Mouse (Mus musculus): Measurements from ENCODE around the gene Tbc1d23. TPM values are rescaled to one million over a fixed set of nuclear protein-coding genes. Genes with fewer than 3 reads are reported as not detected.
"Not testable (repeated sequence)": the region's sequence is repeated elsewhere in the genome, so short reads cannot be mapped to it uniquely, and the experiment has no call there.

Tbc1d23 gene
- total RNA-seq, 2 experiments from 2014 or later, result 45.8 to 46.8 TPM

GRCm38 (mm10) chr16:57231937-57232310 is 620 bp upstream of the Tbc1d23 start:
- DNase-seq (ENCODE audit: extremely low spot score in 1 of 2, low spot score in 2 of 2); intact Hi-C loops (cut with DNase I): not testable (repeated sequence)

GRCm38 (mm10) chr16:57226444-57226843 is 4.9 kb downstream of the Tbc1d23 start:
- no peak for DNase-seq (ENCODE audit: extremely low spot score in 1 of 2, low spot score in 2 of 2)

GRCm38 (mm10) chr16:57220361-57220760 is 10.9 kb downstream of the Tbc1d23 start:
- intact Hi-C loops (cut with DNase I), result no loop called here
- DNase-seq (ENCODE audit: extremely low spot score in 1 of 2, low spot score in 2 of 2), result no peak

More at GRCm38 (mm10) chr16:57226444-57226843, 4.9 kb downstream of the Tbc1d23 start:
- intact Hi-C loops (cut with DNase I), result no loop called here

GRCm38 (mm10) chr16:57215957-57216356 is 15.3 kb downstream of the Tbc1d23 start:
- no peak for DNase-seq (ENCODE audit: extremely low spot score in 1 of 2, low spot score in 2 of 2)
- intact Hi-C loops (cut with DNase I), result no loop called here

GRCm38 (mm10) chr16:57211037-57211436 is 20.3 kb downstream of the Tbc1d23 start:
- no peak for DNase-seq (ENCODE audit: extremely low spot score in 1 of 2, low spot score in 2 of 2)
- intact Hi-C loops (cut with DNase I), result no loop called here

GRCm38 (mm10) chr16:57208342-57208741 is 23.0 kb downstream of the Tbc1d23 start:
- DNase-seq (ENCODE audit: extremely low spot score in 1 of 2, low spot score in 2 of 2), result no peak
- intact Hi-C loops (cut with DNase I), result no loop called here

GRCm38 (mm10) chr16:57197281-57197680 is 34.0 kb downstream of the Tbc1d23 start:
- intact Hi-C loops (cut with DNase I), result no loop called here
- DNase-seq (ENCODE audit: extremely low spot score in 1 of 2, low spot score in 2 of 2), result peak in 1 of 2 experiments; percentile 36

GRCm38 (mm10) chr16:57196590-57196989 is 34.7 kb downstream of the Tbc1d23 start:
- no peak for DNase-seq (ENCODE audit: extremely low spot score in 1 of 2, low spot score in 2 of 2)
- intact Hi-C loops (cut with DNase I), result no loop called here

GRCm38 (mm10) chr16:57191214-57191613 is 40.1 kb downstream of the Tbc1d23 start:
- DNase-seq (ENCODE audit: extremely low spot score in 1 of 2, low spot score in 2 of 2), result no peak
- intact Hi-C loops (cut with DNase I), result no loop called here

- intact Hi-C loops (cut with DNase I), result no loop called here
- DNase-seq (ENCODE audit: extremely low spot score in 1 of 2, low spot score in 2 of 2), result no peak
Observed at GRCm38 (mm10) chr16:57190390-57190789, 40.9 kb downstream of the Tbc1d23 start.

- intact Hi-C loops (cut with DNase I), result no loop called here
- DNase-seq (ENCODE audit: extremely low spot score in 1 of 2, low spot score in 2 of 2), result no peak
Observed at GRCm38 (mm10) chr16:57189493-57189892, 41.8 kb downstream of the Tbc1d23 start.

GRCm38 (mm10) chr16:57186618-57187017 is 44.7 kb downstream of the Tbc1d23 start:
- intact Hi-C loops (cut with DNase I), result no loop called here

GRCm38 (mm10) chr16:57182037-57182436 is 49.3 kb downstream of the Tbc1d23 start:
- intact Hi-C loops (cut with DNase I), result no loop called here
- no peak for DNase-seq (ENCODE audit: extremely low spot score in 1 of 2, low spot score in 2 of 2)

More at GRCm38 (mm10) chr16:57186618-57187017, 44.7 kb downstream of the Tbc1d23 start:
- no peak for DNase-seq (ENCODE audit: extremely low spot score in 1 of 2, low spot score in 2 of 2)

- peak; percentile 42 to 66 for DNase-seq (ENCODE audit: extremely low spot score in 1 of 2, low spot score in 2 of 2)
Observed at GRCm38 (mm10) chr16:57181180-57181579, 50.1 kb downstream of the Tbc1d23 start.

GRCm38 (mm10) chr16:57177664-57178063 is 53.6 kb downstream of the Tbc1d23 start:
- no peak for DNase-seq (ENCODE audit: extremely low spot score in 1 of 2, low spot score in 2 of 2)
- intact Hi-C loops (cut with DNase I), result no loop called here

More at GRCm38 (mm10) chr16:57181180-57181579, 50.1 kb downstream of the Tbc1d23 start:
- intact Hi-C loops (cut with DNase I), result no loop called here

GRCm38 (mm10) chr16:57177254-57177653 is 54.0 kb downstream of the Tbc1d23 start:
- intact Hi-C loops (cut with DNase I), result no loop called here
- DNase-seq (ENCODE audit: extremely low spot score in 1 of 2, low spot score in 2 of 2), result no peak

- intact Hi-C loops (cut with DNase I), result no loop called here
- DNase-seq (ENCODE audit: extremely low spot score in 1 of 2, low spot score in 2 of 2), result no peak
Observed at GRCm38 (mm10) chr16:57176276-57176675, 55.0 kb downstream of the Tbc1d23 start.

- intact Hi-C loops (cut with DNase I), result no loop called here
- DNase-seq (ENCODE audit: extremely low spot score in 1 of 2, low spot score in 2 of 2), result no peak
Observed at GRCm38 (mm10) chr16:57175751-57176150, 55.6 kb downstream of the Tbc1d23 start.

GRCm38 (mm10) chr16:57174480-57174879 is 56.8 kb downstream of the Tbc1d23 start:
- intact Hi-C loops (cut with DNase I); DNase-seq (ENCODE audit: extremely low spot score in 1 of 2, low spot score in 2 of 2): not testable (repeated sequence)

GRCm38 (mm10) chr16:57171570-57171969 is 59.7 kb downstream of the Tbc1d23 start:
- DNase-seq (ENCODE audit: extremely low spot score in 1 of 2, low spot score in 2 of 2), result peak in 1 of 2 experiments; percentile 51
- intact Hi-C loops (cut with DNase I), result no loop called here

- intact Hi-C loops (cut with DNase I), result no loop called here
- DNase-seq (ENCODE audit: extremely low spot score in 1 of 2, low spot score in 2 of 2), result no peak
Observed at GRCm38 (mm10) chr16:57171161-57171560, 60.1 kb downstream of the Tbc1d23 start.
